Mouse (Mus musculus) ES-Bruce4 (cell line): ENCODE measurements around the gene Tvp23a.

ENCODE experiments used
- EP300 ChIP-seq: IDR thresholded peaks from 2 replicates; pipeline ENCODE4 v1.6.1; 2011; ENCODE audit warnings: low read depth, low read length; ENCODE audit not compliant: insufficient read depth
- POLR2A ChIP-seq: IDR thresholded peaks from one replicate; pipeline ENCODE4 v1.8.1; 2011; ENCODE audit warnings: low read length; ENCODE audit not compliant: insufficient read depth

- TF ChIP-seq EP300 (no peak), POLR2A (no peak)
Observed at GRCm38 (mm10) chr16:10398755-10399154, 48.4 kb downstream of the Tvp23a start.
